Mouse (Mus musculus): ENCODE results near the gene Oxct1.

GRCm38 (mm10) chr15:3996267-3997010 is 29.7 kb upstream of the Oxct1 start:
- TF ChIP-seq POLR2A (IDR thresholded peaks at IDR 0.05; ENCODE audit: control insufficient read depth, low read depth, low read length): no peak
- no peak for TF ChIP-seq CTCF (IDR thresholded peaks at IDR 0.05; ENCODE audit: control insufficient read depth, insufficient read depth, insufficient replicate concordance, low read depth, low read length)

Data from testis, adult 2 months (tissue).